Mouse (Mus musculus) spleen, adult 2 months (tissue): ENCODE data around the gene Sphk1. TPM values are rescaled to one million over a fixed set of nuclear protein-coding genes. Genes with fewer than 3 reads are reported as not detected.

Experiments
- DNase-seq, 2 experiments: peaks; one replicate each; pipeline versions ENCODE4 v3.0.0 to v3.0.0-alpha.2; 2012 to 2021; ENCODE audit warnings: low spot score in 2 of 2, low read depth in 1 of 2
- H3K27ac ChIP-seq: fragments of 200-500 bp; 2 replicates; pipeline ENCODE4 v1.5.1; 2012; ENCODE audit warnings: low read length, inconsistent platforms; ENCODE audit not compliant: insufficient read depth
- H3K27me3 ChIP-seq: fragments of 200-500 bp; 2 replicates; pipeline ENCODE4 v1.6.1; 2012; ENCODE audit warnings: mild to moderate bottlenecking, moderate library complexity, low read length, inconsistent platforms; ENCODE audit not compliant: control insufficient read depth, insufficient read depth
- H3K36me3 ChIP-seq: fragments of 200-500 bp; 2 replicates; pipeline ENCODE4 v1.6.1; 2012; ENCODE audit warnings: mild to moderate bottlenecking, low read length, inconsistent platforms; ENCODE audit not compliant: control insufficient read depth, insufficient read depth
- H3K4me1 ChIP-seq: fragments of 200-500 bp; 2 replicates; pipeline ENCODE4 v1.6.1; 2011; ENCODE audit warnings: inconsistent platforms; ENCODE audit not compliant: control insufficient read depth, insufficient read depth, insufficient read length
- H3K4me3 ChIP-seq: fragments of 200-500 bp; 2 replicates; pipeline ENCODE4 v1.5.1; 2011; ENCODE audit warnings: mild to moderate bottlenecking, inconsistent platforms; ENCODE audit not compliant: insufficient read depth, insufficient read length; ENCODE audit errors: extremely low read depth
- CTCF ChIP-seq: fragments of 200-500 bp; IDR thresholded peaks from 2 replicates; pipeline ENCODE4 v1.5.1; 2011; ENCODE audit warnings: mild to moderate bottlenecking, inconsistent platforms; ENCODE audit not compliant: insufficient read depth, insufficient read length, insufficient replicate concordance; ENCODE audit errors: extremely low read depth
- POLR2A ChIP-seq: fragments of 200-500 bp; IDR thresholded peaks from 2 replicates; pipeline ENCODE4 v1.6.1; 2011; ENCODE audit warnings: low read depth, low read length, inconsistent platforms
- WGBS: fragments of 180-500 bp; shearing (Covaris S2); methylation state at CpG from one replicate; pipeline ENCODE4 v1.1.7; 2018; 5-methylcytosine and 5-hydroxymethylcytosine counted together
- polyA plus RNA-seq: library from polyadenylated mRNA; depleted of rRNA; stranded (reverse); fragments of >200 nt; gene quantifications from 2 replicates; pipeline ENCODE4 v1.2.3, GENCODE M21; 2012

Gene Sphk1
- polyA plus RNA-seq, 1 experiment = 15.5 TPM

GRCm38 (mm10) chr11:116571767-116572679 is 41.3 kb downstream of the Sphk1 start:
- no peaks in the 10 kb centered on the region for H3K4me1 ChIP-seq
- DNase-seq = no peak

DNA sequence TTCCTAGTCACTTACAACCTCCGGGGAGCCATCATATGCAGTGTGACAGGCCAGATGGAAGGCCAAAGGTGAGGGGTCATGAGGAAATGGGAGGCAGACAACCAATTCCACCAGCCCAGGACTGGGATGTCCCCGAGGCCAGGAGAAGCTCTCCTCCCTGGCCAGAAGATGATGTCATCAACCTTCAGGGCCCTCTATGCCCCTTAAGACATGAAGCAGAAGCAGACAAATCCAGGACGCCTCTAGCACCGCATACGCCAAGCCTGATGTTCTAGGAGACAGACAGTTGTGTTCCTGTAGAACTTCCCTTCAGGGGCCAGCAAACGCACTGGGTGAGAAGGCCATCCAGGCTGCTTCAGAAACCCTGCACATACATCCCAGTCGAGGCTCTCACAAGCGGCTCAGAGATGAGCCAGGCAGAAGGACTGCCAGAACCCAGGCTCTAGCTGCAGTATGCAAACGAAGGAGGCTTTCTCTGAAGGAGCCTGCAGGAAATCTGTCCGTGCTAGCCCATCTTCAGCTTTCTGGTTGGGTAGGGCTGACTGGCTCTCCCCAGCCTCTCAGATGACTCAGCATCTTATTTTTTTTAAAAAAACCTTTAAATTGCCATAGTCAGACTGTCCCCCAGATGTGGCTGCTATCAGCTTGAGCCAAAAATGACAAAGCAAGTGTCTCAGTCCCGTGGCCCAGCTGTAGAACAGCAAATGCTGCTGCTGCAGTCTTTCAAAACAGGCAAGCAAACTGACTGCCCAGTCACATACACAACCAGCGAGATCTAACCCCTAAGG is 42.2 kb downstream of the Sphk1 start:
- no peak for TF ChIP-seq CTCF
- TF ChIP-seq POLR2A = no peak
- no peaks in the 10 kb centered on the region for H3K27me3 ChIP-seq
- no peaks in the 10 kb centered on the region for H3K36me3 ChIP-seq
- peak overlapping the region; percentile 40; the same call in 1 of the 2 replicates for H3K27ac ChIP-seq
- no peaks in the 10 kb centered on the region for H3K4me1 ChIP-seq
- DNase-seq = no peak
- no peak overlapping the region for H3K4me3 ChIP-seq
- WGBS = 62% methylated on average over 12 of the region's 12 CpGs

More at GRCm38 (mm10) chr11:116571767-116572679, 41.3 kb downstream of the Sphk1 start:
- Histone ChIP-seq H3K27me3 (no peaks in the 10 kb centered on the region), H3K4me3 (no peak overlapping the region), H3K36me3 (no peaks in the 10 kb centered on the region), H3K27ac (peak overlapping the region; percentile 5; the same call in 1 of the 2 replicates)
- no peak for TF ChIP-seq POLR2A
- no peak for TF ChIP-seq CTCF
- WGBS = 51% methylated on average over 19 of the region's 19 CpGs

GRCm38 (mm10) chr11:116574486-116574885 is 43.8 kb downstream of the Sphk1 start:
- no peak for DNase-seq
- TF ChIP-seq POLR2A = no peak
- no peak for TF ChIP-seq CTCF
- Histone ChIP-seq H3K4me1 (no peaks in the 10 kb centered on the region), H3K27ac (no peak overlapping the region), H3K4me3 (no peak overlapping the region), H3K36me3 (no peaks in the 10 kb centered on the region), H3K27me3 (no peaks in the 10 kb centered on the region)
- 89% methylated on average over 6 of the region's 6 CpGs for WGBS

GRCm38 (mm10) chr11:116574982-116575381 is 44.3 kb downstream of the Sphk1 start:
- H3K4me3 ChIP-seq = no peak overlapping the region
- H3K4me1 ChIP-seq = no peaks in the 10 kb centered on the region
- H3K27ac ChIP-seq = no peak overlapping the region

DNA sequence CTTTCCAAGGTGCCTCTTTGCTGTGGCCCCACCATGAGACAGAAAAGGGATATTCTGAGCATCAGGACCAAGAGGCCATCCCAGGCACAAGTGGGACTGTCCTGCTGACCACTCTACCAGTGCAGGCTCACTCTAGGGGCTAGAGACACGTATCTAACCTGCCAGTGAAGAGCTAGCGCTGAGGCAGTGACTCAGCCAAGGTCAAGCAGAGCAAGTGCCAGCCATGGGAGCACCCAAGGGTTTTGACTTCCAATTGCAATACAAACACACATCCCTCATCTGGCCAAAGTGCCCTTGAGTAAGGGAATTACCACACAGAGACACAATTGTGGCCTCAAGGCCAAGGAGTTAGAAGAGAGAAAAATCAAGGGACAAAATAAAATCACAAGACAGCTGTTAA is 44.7 kb downstream of the Sphk1 start:
- no peak overlapping the region for H3K4me3 ChIP-seq
- no peak overlapping the region for H3K27ac ChIP-seq
- WGBS = 95% methylated on average over 2 of the region's 2 CpGs
- H3K27me3 ChIP-seq = no peaks in the 10 kb centered on the region
- no peaks in the 10 kb centered on the region for H3K4me1 ChIP-seq
- no peaks in the 10 kb centered on the region for H3K36me3 ChIP-seq
- DNase-seq = no peak
- TF ChIP-seq CTCF = no peak
- no peak for TF ChIP-seq POLR2A

More at GRCm38 (mm10) chr11:116574982-116575381, 44.3 kb downstream of the Sphk1 start:
- TF ChIP-seq CTCF = no peak
- no peak for TF ChIP-seq POLR2A
- no peak for DNase-seq
- no peaks in the 10 kb centered on the region for H3K27me3 ChIP-seq
- no peaks in the 10 kb centered on the region for H3K36me3 ChIP-seq
- 91% methylated on average over 6 of the region's 6 CpGs for WGBS

DNA sequence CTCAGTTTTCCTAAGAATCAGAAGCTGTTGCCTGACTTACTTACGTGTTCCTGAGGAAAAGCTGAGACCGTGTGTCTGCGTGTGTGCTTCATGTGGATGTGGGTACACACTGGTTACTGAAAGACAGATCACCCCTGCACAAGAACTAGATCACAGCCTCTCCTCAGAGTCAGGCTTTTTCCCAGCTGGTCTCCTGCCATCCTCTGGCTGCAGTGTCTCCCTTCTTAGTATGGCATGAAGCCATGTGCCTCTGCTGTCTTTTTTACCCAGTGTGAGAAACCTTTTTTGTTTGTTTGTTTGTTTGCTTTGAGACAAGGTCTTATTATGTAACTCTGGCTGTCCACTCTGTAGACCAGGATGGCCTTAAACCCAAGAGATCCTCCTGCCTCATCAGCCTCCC is 48.6 kb downstream of the Sphk1 start:
- Histone ChIP-seq H3K27me3 (no peaks in the 10 kb centered on the region), H3K4me3 (no peak overlapping the region), H3K36me3 (no peaks in the 10 kb centered on the region), H3K4me1 (peaks cover 6% of the 10 kb centered on the region; the same call in 1 of the 2 replicates), H3K27ac (no peak overlapping the region)
- TF ChIP-seq CTCF (no peak), POLR2A (no peak)
- 98% methylated on average over 3 of the region's 3 CpGs for WGBS
- DNase-seq = no peak
